Mouse (Mus musculus) ES-Bruce4 (cell line): ENCODE results near the gene Upf2. TPM values are rescaled to one million over a fixed set of nuclear protein-coding genes. Genes with fewer than 3 reads are reported as not detected.

Experiments used
- H3K27ac ChIP-seq: 2 replicates; pipeline ENCODE4 v1.5.1; 2012; ENCODE audit warnings: low read length, inconsistent platforms; ENCODE audit not compliant: insufficient read depth
- H3K27me3 ChIP-seq: 2 replicates; pipeline ENCODE4 v1.6.1; 2012; ENCODE audit warnings: mild to moderate bottlenecking, low read length, inconsistent platforms; ENCODE audit not compliant: control insufficient read depth, poor library complexity, insufficient read depth, severe bottlenecking
- H3K36me3 ChIP-seq: 2 replicates; pipeline ENCODE4 v1.6.1; 2012; ENCODE audit warnings: inconsistent platforms, mild to moderate bottlenecking, low read length, moderate library complexity; ENCODE audit not compliant: control insufficient read depth, poor library complexity, insufficient read depth, severe bottlenecking
- H3K4me1 ChIP-seq: one replicate; pipeline ENCODE4 v1.8.1; 2011; ENCODE audit warnings: low read length; ENCODE audit not compliant: control insufficient read depth, insufficient read depth
- H3K4me3 ChIP-seq: 2 replicates; pipeline ENCODE4 v1.5.1; 2011; ENCODE audit warnings: low read depth, mild to moderate bottlenecking, low read length
- H3K9ac ChIP-seq: 2 replicates; pipeline ENCODE4 v1.6.1; 2012; ENCODE audit warnings: low read depth, mild to moderate bottlenecking, inconsistent platforms; ENCODE audit not compliant: poor library complexity, severe bottlenecking
- H3K9me3 ChIP-seq: replicated peaks from 2 replicates; pipeline ENCODE4 v1.6.1; 2012; ENCODE audit warnings: mild to moderate bottlenecking, low read length, inconsistent platforms; ENCODE audit not compliant: control insufficient read depth, poor library complexity, insufficient read depth, severe bottlenecking
- CTCF ChIP-seq: IDR thresholded peaks from one replicate; pipeline ENCODE4 v1.8.1; 2011; ENCODE audit warnings: low read depth, low read length
- EP300 ChIP-seq: IDR thresholded peaks from 2 replicates; pipeline ENCODE4 v1.6.1; 2011; ENCODE audit warnings: low read depth, low read length; ENCODE audit not compliant: insufficient read depth
- POLR2A ChIP-seq: IDR thresholded peaks from one replicate; pipeline ENCODE4 v1.8.1; 2011; ENCODE audit warnings: low read length; ENCODE audit not compliant: insufficient read depth
- polyA plus RNA-seq: library from polyadenylated mRNA; stranded (reverse); fragments of >200 nt; gene quantifications from 2 replicates; pipeline ENCODE4 v1.2.4, GENCODE M21; 2011; ENCODE audit warnings: low read depth; ENCODE audit not compliant: missing spikeins, insufficient read depth, insufficient read length

Gene Upf2
- polyA plus RNA-seq, 1 experiment, result 47.9 TPM

GRCm38 (mm10) chr2:6042644-6043043, 91.4 kb downstream of the Upf2 start:
- Histone ChIP-seq H3K9me3 (no peaks in the 10 kb centered on the region), H3K36me3 (peaks cover 5% of the 10 kb centered on the region), H3K27ac (no peak overlapping the region), H3K4me3 (no peak overlapping the region), H3K9ac (no peak overlapping the region), H3K4me1 (no peaks in the 10 kb centered on the region), H3K27me3 (no peaks in the 10 kb centered on the region)
- TF ChIP-seq POLR2A (no peak), CTCF (no peak), EP300 (no peak)

GRCm38 (mm10) chr2:6046796-6047195, 95.5 kb downstream of the Upf2 start:
- no peaks in the 10 kb centered on the region for H3K9me3 ChIP-seq
- peaks cover 8% of the 10 kb centered on the region for H3K36me3 ChIP-seq
- no peak overlapping the region for H3K27ac ChIP-seq
- H3K4me3 ChIP-seq, result no peak overlapping the region
- no peaks in the 10 kb centered on the region for H3K27me3 ChIP-seq
- no peak overlapping the region for H3K9ac ChIP-seq
- no peaks in the 10 kb centered on the region for H3K4me1 ChIP-seq
- TF ChIP-seq EP300 (no peak), CTCF (no peak), POLR2A (no peak)

GRCm38 (mm10) chr2:6048570-6048969, 97.3 kb downstream of the Upf2 start:
- Histone ChIP-seq H3K36me3 (peaks cover 14% of the 10 kb centered on the region; the same call in 1 of the 2 replicates), H3K9ac (no peak overlapping the region), H3K4me1 (no peaks in the 10 kb centered on the region)

GRCm38 (mm10) chr2:6049018-6049417, 97.7 kb downstream of the Upf2 start:
- Histone ChIP-seq H3K4me1 (no peaks in the 10 kb centered on the region), H3K27me3 (no peaks in the 10 kb centered on the region), H3K4me3 (no peak overlapping the region), H3K9ac (no peak overlapping the region), H3K27ac (no peak overlapping the region), H3K9me3 (no peaks in the 10 kb centered on the region), H3K36me3 (peaks cover 14% of the 10 kb centered on the region; the same call in 1 of the 2 replicates)
- no peak for TF ChIP-seq CTCF
- no peak for TF ChIP-seq EP300
- TF ChIP-seq POLR2A, result no peak

More at GRCm38 (mm10) chr2:6048570-6048969, 97.3 kb downstream of the Upf2 start:
- no peaks in the 10 kb centered on the region for H3K27me3 ChIP-seq
- H3K4me3 ChIP-seq, result no peak overlapping the region
- no peak overlapping the region for H3K27ac ChIP-seq
- TF ChIP-seq CTCF, result no peak
- TF ChIP-seq EP300, result no peak
- no peak for TF ChIP-seq POLR2A
- no peaks in the 10 kb centered on the region for H3K9me3 ChIP-seq

- H3K4me3 ChIP-seq, result no peak overlapping the region
- peaks cover 18% of the 10 kb centered on the region for H3K36me3 ChIP-seq
- peaks cover 2% of the 10 kb centered on the region for H3K4me1 ChIP-seq
- no peak for TF ChIP-seq CTCF
- no peak for TF ChIP-seq EP300
- TF ChIP-seq POLR2A, result no peak
- no peaks in the 10 kb centered on the region for H3K9me3 ChIP-seq
- no peak overlapping the region for H3K27ac ChIP-seq
- no peaks in the 10 kb centered on the region for H3K27me3 ChIP-seq
- no peak overlapping the region for H3K9ac ChIP-seq
Measured at GRCm38 (mm10) chr2:6055466-6055865, 104.2 kb downstream of the Upf2 start.

GRCm38 (mm10) chr2:6056518-6056917, 105.2 kb downstream of the Upf2 start:
- H3K9ac ChIP-seq, result no peak overlapping the region
- H3K27me3 ChIP-seq, result no peaks in the 10 kb centered on the region
- peaks cover 7% of the 10 kb centered on the region for H3K4me1 ChIP-seq
- H3K4me3 ChIP-seq, result no peak overlapping the region
- no peak overlapping the region for H3K27ac ChIP-seq
- H3K36me3 ChIP-seq, result peaks cover 15% of the 10 kb centered on the region
- TF ChIP-seq EP300 (no peak), POLR2A (no peak), CTCF (no peak)
- H3K9me3 ChIP-seq, result no peaks in the 10 kb centered on the region
